Mouse (Mus musculus): ENCODE data around the gene Dnaic1.

- TF ChIP-seq GATA1 (IDR thresholded peaks at IDR 0.05; ENCODE audit: borderline replicate concordance, low read length), result no peak
- no peak for TF ChIP-seq CTCF (IDR thresholded peaks at IDR 0.05; ENCODE audit: low read depth, low read length)
- TF ChIP-seq POLR2AphosphoS5 (IDR thresholded peaks at IDR 0.05; ENCODE audit: insufficient replicate concordance, low read depth, low read length), result no peak
Measured at GRCm38 (mm10) chr4:41522136-41522535, 47.4 kb upstream of the Dnaic1 start.

Measured in G1E (cell line).